In genomic region chr14:58759759-58760158, GRCm38 (mm10) we compare ENCODE assay signal across 15 mouse cellular contexts.
"Had no signal": no experiment of that assay in that cellular context is flagged by ENCODE, and none has a peak within 500 bp of the region (broad histone marks: within the 10 kb centered on the region; RNA-seq: fewer than 3 reads in every experiment).

No protein-coding gene starts in this region.

- DNase-seq: retina, postnatal 1 day; right cerebral cortex, adult 18-20 months; right cerebral cortex, postnatal 14 days; right cerebral cortex, postnatal 25 days; right cerebral cortex, postnatal 4 days; spleen, adult 18-20 months; thymus, adult 18-20 months; thymus, adult 2 months; thymus, postnatal 14 days; thymus, postnatal 25 days; thymus, postnatal 36 days; thymus, postnatal 4 days had no signal

- H3K9ac ChIP-seq: neural tube, embryonic 15.5 days; stomach, embryonic 15.5 days had no signal

- H3K4me3 ChIP-seq: neural tube, embryonic 15.5 days; stomach, embryonic 15.5 days had no signal

- H3K9me3 ChIP-seq: neural tube, embryonic 15.5 days; stomach, embryonic 15.5 days had no signal

- H3K27me3 ChIP-seq: neural tube, embryonic 15.5 days; stomach, embryonic 15.5 days had no signal

- H3K36me3 ChIP-seq: neural tube, embryonic 15.5 days; stomach, embryonic 15.5 days had no signal

- H3K4me2 ChIP-seq: neural tube, embryonic 15.5 days; stomach, embryonic 15.5 days had no signal

- H3K4me1 ChIP-seq: neural tube, embryonic 15.5 days; stomach, embryonic 15.5 days had no signal

- H3K27ac ChIP-seq: neural tube, embryonic 15.5 days; stomach, embryonic 15.5 days; stomach, postnatal 0 days had no signal
